Mouse (Mus musculus) CH12.LX (cell line): Measurements from ENCODE around the gene Rnf26. TPM values are rescaled to one million over a fixed set of nuclear protein-coding genes. Genes with fewer than 3 reads are reported as not detected.
A peak's percentile ranks its signal among the peaks of the same experiment; 100 is the strongest.

Source experiments
- DNase-seq: peaks from one replicate; pipeline ENCODE4 v3.0.0-alpha.2; 2013; ENCODE audit errors: extremely low read depth
- H3K27ac ChIP-seq: 2 replicates; pipeline ENCODE4 v1.5.1; 2012; ENCODE audit warnings: low read depth, mild to moderate bottlenecking, control low read depth, moderate library complexity; ENCODE audit not compliant: insufficient read depth
- H3K27me3 ChIP-seq: replicated peaks from 2 replicates; pipeline ENCODE3; 2012; ENCODE audit warnings: inconsistent platforms
- H3K36me3 ChIP-seq, 2 experiments: replicated peaks in 1 of 2; 2 replicates each; pipeline versions ENCODE3 to v1.6.1; 2012; ENCODE audit warnings: inconsistent platforms in 1 of 2, low read length in 1 of 2, mild to moderate bottlenecking in 1 of 2, mixed read lengths in 1 of 2, moderate library complexity in 1 of 2; ENCODE audit not compliant: control insufficient read depth in 1 of 2, insufficient read depth in 1 of 2
- H3K4me1 ChIP-seq, 2 experiments: 2 replicates each; pipeline ENCODE4 v1.6.1; 2012; ENCODE audit warnings: inconsistent platforms in 1 of 2, moderate library complexity in 1 of 2; ENCODE audit not compliant: insufficient read depth in 2 of 2, control insufficient read depth in 1 of 2
- H3K4me2 ChIP-seq: 2 replicates; pipeline ENCODE4 v1.6.1; 2012; ENCODE audit warnings: low read depth, mild to moderate bottlenecking, control low read depth; ENCODE audit not compliant: poor library complexity, insufficient read depth, severe bottlenecking
- H3K4me3 ChIP-seq, 3 experiments: fragments of 150-350 bp in 1 of 3; sonication (generic) in 1 of 3; replicated peaks in 1 of 3; 2 replicates each; pipeline versions ENCODE3 to v1.5.1; 2011 to 2012; ENCODE audit warnings: low read depth in 2 of 3, low read length in 2 of 3, mild to moderate bottlenecking in 2 of 3, moderate library complexity in 2 of 3, control low read depth in 1 of 3, improper control_type of control experiment in 1 of 3, inconsistent platforms in 1 of 3, mixed read lengths in 1 of 3; ENCODE audit not compliant: poor library complexity in 1 of 3
- H3K79me2 ChIP-seq: replicated peaks from 2 replicates; pipeline ENCODE4 v1.6.1; 2012; ENCODE audit warnings: mild to moderate bottlenecking, moderate library complexity; ENCODE audit not compliant: control insufficient read depth, poor library complexity, insufficient read depth, severe bottlenecking; ENCODE audit errors: extremely low read depth
- H3K9ac ChIP-seq: 2 replicates; pipeline ENCODE4 v1.6.1; 2012; ENCODE audit warnings: low read depth, mild to moderate bottlenecking, control low read depth, moderate library complexity; ENCODE audit not compliant: insufficient read depth
- H3K9me3 ChIP-seq: replicated peaks from 2 replicates; pipeline ENCODE3; 2012; ENCODE audit warnings: low read length, inconsistent platforms, mixed read lengths
- BHLHE40 ChIP-seq: IDR thresholded peaks from 2 replicates; pipeline ENCODE4 v1.6.1; 2011; ENCODE audit warnings: mild to moderate bottlenecking, low read depth, low read length, improper control_type of control experiment
- CHD1 ChIP-seq: IDR thresholded peaks from 2 replicates; pipeline ENCODE4 v1.6.1; 2012; ENCODE audit warnings: low read depth, low read length, improper control_type of control experiment, inconsistent platforms
- CHD2 ChIP-seq: IDR thresholded peaks from 2 replicates; pipeline ENCODE4 v1.6.1; 2011; ENCODE audit warnings: low read length, improper control_type of control experiment
- CTCF ChIP-seq, 2 experiments: IDR thresholded peaks in 1 of 2; conservative IDR thresholded peaks in 1 of 2; 2 replicates each; pipeline ENCODE4 v1.5.1; 2011 to 2012; ENCODE audit warnings: low read depth in 2 of 2, low read length in 2 of 2, improper control_type of control experiment in 1 of 2, inconsistent platforms in 1 of 2, mild to moderate bottlenecking in 1 of 2, moderate library complexity in 1 of 2
- JUN ChIP-seq: IDR thresholded peaks from 2 replicates; pipeline ENCODE4 v1.6.1; 2011; ENCODE audit warnings: low read depth, mild to moderate bottlenecking, low read length, improper control_type of control experiment, moderate library complexity; ENCODE audit not compliant: insufficient read depth
- JUND ChIP-seq: conservative IDR thresholded peaks from 2 replicates; pipeline ENCODE4 v1.6.1; 2011; ENCODE audit warnings: low read depth, low read length, improper control_type of control experiment
- MAFK ChIP-seq: IDR thresholded peaks from 2 replicates; pipeline ENCODE4 v1.6.1; 2011; ENCODE audit warnings: low read length, improper control_type of control experiment; ENCODE audit not compliant: insufficient replicate concordance
- MXI1 ChIP-seq: IDR thresholded peaks from 2 replicates; pipeline ENCODE4 v1.6.1; 2011; ENCODE audit warnings: mild to moderate bottlenecking, low read depth, low read length, improper control_type of control experiment
- NRF1 ChIP-seq: IDR thresholded peaks from 2 replicates; pipeline ENCODE4 v1.6.1; 2014; ENCODE audit warnings: low read depth, mild to moderate bottlenecking, inconsistent platforms, low read length, improper control_type of control experiment, moderate library complexity
- PAX5 ChIP-seq: IDR thresholded peaks from 2 replicates; pipeline ENCODE4 v1.6.1; 2012; ENCODE audit warnings: low read length, inconsistent platforms, mixed read lengths
- POLR2AphosphoS2 ChIP-seq: IDR thresholded peaks from 2 replicates; pipeline ENCODE4 v1.6.1; 2011; ENCODE audit warnings: low read depth, low read length, improper control_type of control experiment
- RAD21 ChIP-seq: IDR thresholded peaks from 2 replicates; pipeline ENCODE4 v1.6.1; 2011; ENCODE audit warnings: low read depth, mild to moderate bottlenecking, low read length, improper control_type of control experiment, moderate library complexity
- RCOR1 ChIP-seq: conservative IDR thresholded peaks from 2 replicates; pipeline ENCODE4 v1.6.1; 2012; ENCODE audit warnings: low read depth, mild to moderate bottlenecking, inconsistent platforms, low read length, improper control_type of control experiment
- SIN3A ChIP-seq: IDR thresholded peaks from 2 replicates; pipeline ENCODE4 v1.6.1; 2012; ENCODE audit warnings: low read length, improper control_type of control experiment, inconsistent platforms
- SMC3 ChIP-seq: IDR thresholded peaks from 2 replicates; pipeline ENCODE4 v1.6.1; 2011; ENCODE audit warnings: low read depth, low read length, improper control_type of control experiment
- TBP ChIP-seq: conservative IDR thresholded peaks from 2 replicates; pipeline ENCODE4 v1.6.1; 2011; ENCODE audit warnings: low read depth, low read length, improper control_type of control experiment
- TCF12 ChIP-seq: IDR thresholded peaks from 2 replicates; pipeline ENCODE4 v1.6.1; 2014; ENCODE audit warnings: low read depth, mild to moderate bottlenecking, inconsistent platforms, low read length, improper control_type of control experiment
- UBTF ChIP-seq: IDR thresholded peaks from 2 replicates; pipeline ENCODE4 v1.6.1; 2012; ENCODE audit warnings: low read depth, mild to moderate bottlenecking, inconsistent platforms, low read length, improper control_type of control experiment, moderate library complexity
- ZC3H11A ChIP-seq: IDR thresholded peaks from 2 replicates; pipeline ENCODE4 v1.6.1; 2012; ENCODE audit warnings: low read depth, mild to moderate bottlenecking, inconsistent platforms, low read length, improper control_type of control experiment
- dilution Hi-C: fragments of 300-500 bp; cut with MboI; formaldehyde crosslinking; loops from 2 replicates; pipeline ENCODE4 v1.14.3; 2020; ENCODE audit warnings: low sequenced_read_pairs; ENCODE audit not compliant: extremely low pct_unique_long_range_greater_than_20kb, extremely low pct_ligation_motif_present
- in situ Hi-C: fragments of 300-500 bp; cut with MboI; formaldehyde crosslinking; loops from 3 replicates; pipeline ENCODE4 v1.14.3; 2019; ENCODE audit warnings: low sequenced_read_pairs, low pct_ligation_motif_present, low pct_unique_long_range_greater_than_20kb, mixed read lengths
- polyA plus RNA-seq: library from polyadenylated mRNA; unstranded; fragments of >175 nt; gene quantifications from 2 replicates; pipeline ENCODE4 v1.2.1, GENCODE M21; 2012; ENCODE audit warnings: low read depth; ENCODE audit not compliant: insufficient read length
- total RNA-seq, 2 experiments: library from RNA; depleted of rRNA; stranded (reverse); fragments of 300-350 nt in 1 of 2; fragments of >200 nt in 1 of 2; gene quantifications; 2 replicates each; pipeline ENCODE4 v1.2.3; 2012 to 2014

Rnf26 gene
- total and polyA plus RNA-seq, 3 experiments, result 11.7 to 40.0 (median 15.3) TPM

GRCm38 (mm10) chr9:44159886-44160285 is 46.6 kb upstream of the Rnf26 start:
- in situ Hi-C loops (no loop called here), dilution Hi-C loops (no loop called here)
- no peak for TF ChIP-seq CHD2
- Histone ChIP-seq H3K9me3 (no peaks in the 10 kb centered on the region), H3K4me3 (no peak overlapping the region), H3K27ac (no peak overlapping the region), H3K36me3 (peaks cover 60 to 91% of the 10 kb centered on the region in 2 experiments), H3K79me2 (no peaks in the 10 kb centered on the region; the same call in 1 of the 2 replicates), H3K4me1 (no peaks in the 10 kb centered on the region), H3K27me3 (no peaks in the 10 kb centered on the region), H3K4me2 (no peak overlapping the region), H3K9ac (no peak overlapping the region)
- no peak for DNase-seq

GRCm38 (mm10) chr9:44147290-44147689 is 34.0 kb upstream of the Rnf26 start:
- H3K9ac ChIP-seq, result no peak overlapping the region
- in situ Hi-C loops, result no loop called here
- H3K27me3 ChIP-seq, result no peaks in the 10 kb centered on the region
- H3K4me1 ChIP-seq, result peaks cover 6 to 16% of the 10 kb centered on the region in 2 experiments
- no peaks in the 10 kb centered on the region for H3K79me2 ChIP-seq
- no peak overlapping the region for H3K4me2 ChIP-seq
- H3K27ac ChIP-seq, result no peak overlapping the region
- no peak overlapping the region for H3K4me3 ChIP-seq
- DNase-seq, result peak; percentile 18
- TF ChIP-seq SMC3 (peak; percentile 47), BHLHE40 (0 out of 2 replicates have a peak, but pooled peaks have one; percentile 15), JUN (no peak), CHD1 (no peak), JUND (no peak), MAFK (no peak), ZC3H11A (no peak), TCF12 (no peak), NRF1 (no peak), UBTF (no peak), CTCF (conservative IDR thresholded peaks at IDR 0.05 in 1 of 2, IDR thresholded peaks at IDR 0.05 in 1 of 2; ENCODE audit: low read depth in 2 of 2, low read length in 2 of 2) (peak in 1 of 2 experiments; percentile 60; a peak in 2 of 4 replicates), CHD2 (no peak), PAX5 (no peak), RAD21 (peak; percentile 17)
- dilution Hi-C loops, result no loop called here
- H3K36me3 ChIP-seq, result peaks cover 51 to 66% of the 10 kb centered on the region in 2 experiments
- H3K9me3 ChIP-seq, result no peaks in the 10 kb centered on the region

- DNase-seq, result no peak
- no peak overlapping the region for H3K9ac ChIP-seq
- H3K79me2 ChIP-seq, result no peaks in the 10 kb centered on the region
- no peaks in the 10 kb centered on the region for H3K9me3 ChIP-seq
- H3K27me3 ChIP-seq, result no peaks in the 10 kb centered on the region
- H3K36me3 ChIP-seq, result peaks cover 34 to 73% of the 10 kb centered on the region in 2 experiments
- TF ChIP-seq SIN3A (no peak), CHD2 (no peak), RAD21 (no peak), POLR2AphosphoS2 (no peak), TBP (no peak), RCOR1 (no peak), MXI1 (no peak), CTCF (conservative IDR thresholded peaks at IDR 0.05 in 1 of 2, IDR thresholded peaks at IDR 0.05 in 1 of 2; ENCODE audit: low read depth in 2 of 2, low read length in 2 of 2) (no peak)
- H3K4me1 ChIP-seq, result peaks cover 6 to 16% of the 10 kb centered on the region in 2 experiments
- H3K27ac ChIP-seq, result no peak overlapping the region; the same call in 1 of the 2 replicates
- in situ Hi-C loops (no loop called here), dilution Hi-C loops (no loop called here)
- H3K4me3 ChIP-seq, result no peak overlapping the region
- H3K4me2 ChIP-seq, result no peak overlapping the region
Observed at GRCm38 (mm10) chr9:44144718-44145060, 31.4 kb upstream of the Rnf26 start.
